Mouse (Mus musculus): ENCODE measurements around the gene Gpr68.

The Gpr68 gene

DNA sequence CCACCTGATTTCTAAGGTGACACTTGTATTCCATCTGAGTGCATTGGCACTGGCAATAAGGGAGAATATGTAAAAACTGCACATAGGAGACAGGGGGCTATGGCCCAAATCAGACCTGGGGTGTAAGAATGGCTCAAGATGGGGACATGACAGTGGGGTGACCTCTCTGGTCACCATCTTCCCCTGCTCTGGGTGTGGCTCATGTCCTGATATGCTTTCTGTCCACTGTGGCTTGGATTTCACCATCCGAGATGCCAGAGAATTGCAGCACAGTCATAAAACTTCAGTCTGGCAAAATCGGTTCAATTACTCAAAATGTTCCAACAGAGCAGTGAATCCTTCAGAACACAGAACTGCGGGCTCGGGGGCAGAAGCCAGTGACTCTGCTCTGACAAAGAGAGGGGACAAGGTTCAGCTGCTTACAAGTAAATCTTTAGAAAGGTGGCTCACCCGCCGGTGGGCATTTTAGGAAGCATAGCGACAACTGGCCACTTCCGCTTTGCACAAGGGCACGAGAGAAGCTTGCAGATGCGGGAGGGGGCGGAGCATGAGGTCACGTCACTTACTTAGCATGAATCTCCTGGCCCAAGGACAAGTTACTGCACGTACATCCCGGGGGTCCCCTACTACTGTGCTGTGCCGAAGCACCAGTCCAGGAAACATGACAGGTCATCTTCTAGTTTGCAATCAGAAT, 16.8 kb upstream of the Gpr68 start:
- in situ Hi-C loops (cut with MboI, MseI) = loop anchor here (5.0 kb wide), 1 partner anchor 337 kb away; no protein-coding TSS in a partner anchor

DNA sequence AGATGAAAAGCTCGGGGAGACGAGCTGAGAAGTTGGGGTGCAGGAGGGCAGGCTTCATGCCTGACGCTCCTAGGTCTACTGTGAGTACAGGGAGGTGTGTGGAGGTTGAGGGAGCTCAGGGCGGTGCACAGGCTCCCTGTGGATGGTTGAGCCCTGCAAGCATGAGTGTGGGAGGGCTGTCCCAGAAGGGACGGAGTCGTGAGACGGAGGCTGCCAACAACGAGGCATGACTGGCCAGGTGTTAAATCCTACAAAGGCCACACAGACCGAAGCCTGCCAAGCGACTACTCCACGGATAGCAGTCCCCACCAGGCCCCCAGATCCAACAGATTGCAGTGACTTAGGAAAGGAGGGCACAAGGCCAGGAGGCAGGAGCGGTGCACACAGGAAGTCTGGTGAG, 2.7 kb upstream of the Gpr68 start:
- in situ Hi-C loops (cut with MboI, MseI) = loop anchor here (5.0 kb wide), 1 partner anchor 58 kb away; no protein-coding TSS in a partner anchor

DNA sequence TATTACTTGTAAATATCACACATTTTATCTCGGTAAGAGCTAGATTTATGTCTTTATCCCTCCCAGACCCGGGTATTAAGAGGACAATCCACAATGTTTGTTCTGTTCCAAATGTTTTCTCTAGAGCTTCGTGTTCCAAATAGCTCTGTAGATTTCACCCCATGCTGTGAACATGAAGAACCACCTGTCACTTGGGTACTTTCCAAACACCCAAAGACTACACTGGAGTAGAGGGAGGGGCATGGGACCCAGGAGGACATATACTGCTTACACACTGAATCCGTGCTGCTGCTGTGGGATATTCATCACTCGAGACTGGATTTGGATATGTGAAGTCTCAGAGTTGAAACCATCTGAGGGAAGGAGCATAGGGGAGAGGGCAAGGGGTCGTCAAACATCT, 1.8 kb upstream of the Gpr68 start:
- in situ Hi-C loops (cut with MboI, MseI) = loop anchor here (5.0 kb wide), 1 partner anchor 57 kb away; no protein-coding TSS in a partner anchor

DNA sequence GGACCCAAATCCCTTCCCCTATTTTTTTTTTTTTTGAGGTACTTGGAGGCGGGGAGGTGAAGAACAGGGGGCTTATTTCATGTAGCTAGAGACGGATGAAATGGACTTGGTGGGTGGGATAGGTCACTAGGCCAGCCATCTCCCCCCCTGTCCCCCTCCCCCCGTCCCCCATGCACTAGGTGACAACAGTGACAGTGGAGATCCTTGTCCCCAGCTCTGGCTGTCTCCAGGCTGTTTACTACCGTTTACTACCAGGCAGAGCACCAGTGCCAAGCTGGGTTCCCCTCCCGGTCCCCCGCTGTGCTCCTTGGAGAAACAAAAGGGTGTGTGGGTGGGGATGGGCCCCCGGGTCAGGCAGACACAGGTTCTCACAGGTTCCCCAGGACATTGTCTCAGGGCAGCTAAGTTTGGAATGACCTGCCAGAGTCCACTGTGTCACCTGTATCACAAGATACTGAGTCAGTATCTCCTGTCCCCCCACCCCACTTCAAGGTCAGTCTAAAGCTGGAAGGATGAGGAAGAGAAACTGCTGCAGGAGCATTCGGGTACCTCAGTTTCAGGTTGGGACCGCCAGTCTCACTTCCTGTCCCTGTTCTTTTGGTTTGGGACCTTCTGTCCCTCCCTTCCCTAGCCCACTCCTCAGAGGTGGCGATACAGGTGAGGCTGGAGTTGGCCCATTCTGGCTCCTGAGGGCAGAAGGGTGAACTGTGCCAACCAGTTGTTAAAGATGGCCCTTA, 468 bp upstream of the Gpr68 start:
- in situ Hi-C loops (cut with MboI, MseI) = no loop called here

DNA sequence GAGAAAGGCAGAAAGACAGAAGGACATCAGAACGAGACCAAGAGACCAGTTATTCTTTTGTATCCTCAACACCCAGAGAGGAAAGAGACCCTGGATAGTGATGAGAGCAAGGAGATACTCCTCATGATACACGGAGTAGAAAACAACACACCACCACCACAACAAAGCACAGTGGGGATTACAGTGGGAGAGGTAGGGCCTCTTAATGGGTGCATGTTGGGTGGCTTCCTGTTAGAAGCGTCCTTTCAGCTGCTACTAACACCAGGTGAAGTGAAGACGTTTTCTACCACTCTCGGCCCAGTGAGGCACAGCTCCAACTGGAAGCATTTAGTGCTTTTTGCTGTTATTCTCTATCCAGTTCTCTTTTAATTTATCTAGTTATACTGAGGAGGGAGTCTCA, 1.1 kb downstream of the Gpr68 start:
- in situ Hi-C loops (cut with MboI, MseI) = no loop called here

DNA sequence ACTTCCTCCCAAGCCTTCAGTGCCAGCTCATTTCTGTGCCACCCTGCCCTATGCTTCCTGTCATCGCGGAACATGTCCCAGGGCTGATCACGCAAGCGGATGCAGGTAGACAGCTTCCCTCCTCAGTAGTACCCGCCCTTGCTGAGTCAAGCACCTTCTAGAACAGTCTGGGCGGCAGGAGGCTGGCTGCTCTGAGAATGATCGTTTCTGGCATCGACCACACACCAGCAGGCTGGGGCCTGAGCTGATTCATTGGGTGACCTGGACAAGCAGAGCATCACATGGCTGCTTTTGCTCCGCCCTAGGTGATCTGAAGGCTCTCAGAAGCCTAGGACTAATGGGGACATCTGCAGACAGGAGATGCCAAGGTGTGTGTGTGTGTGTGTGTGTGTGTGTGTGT, 4.2 kb downstream of the Gpr68 start:
- in situ Hi-C loops (cut with MboI, MseI) = loop anchor here (5.0 kb wide), 1 partner anchor 1389 kb away; no protein-coding TSS in a partner anchor

DNA sequence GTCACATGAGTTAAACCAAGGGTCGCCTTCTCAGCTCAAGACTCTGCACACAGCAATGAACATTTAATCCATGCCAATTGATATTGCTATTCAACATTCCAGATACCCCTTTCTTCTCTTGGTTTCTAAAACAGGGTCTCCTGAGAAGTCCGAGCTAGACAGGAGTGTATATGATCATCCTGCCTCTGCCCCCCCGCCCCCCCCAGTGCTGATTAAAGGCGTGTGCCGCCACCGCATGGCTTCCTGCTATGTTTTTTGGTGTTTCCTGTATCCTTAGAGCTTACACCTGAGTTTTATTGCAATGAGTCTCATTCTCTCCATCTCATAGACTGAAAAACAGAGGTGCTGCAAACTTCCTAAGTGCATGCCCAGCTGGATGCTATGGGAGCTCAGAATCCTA, 6.6 kb downstream of the Gpr68 start:
- in situ Hi-C loops (cut with MboI, MseI) = loop anchor here (5.0 kb wide), 1 partner anchor 1391 kb away; no protein-coding TSS in a partner anchor

DNA sequence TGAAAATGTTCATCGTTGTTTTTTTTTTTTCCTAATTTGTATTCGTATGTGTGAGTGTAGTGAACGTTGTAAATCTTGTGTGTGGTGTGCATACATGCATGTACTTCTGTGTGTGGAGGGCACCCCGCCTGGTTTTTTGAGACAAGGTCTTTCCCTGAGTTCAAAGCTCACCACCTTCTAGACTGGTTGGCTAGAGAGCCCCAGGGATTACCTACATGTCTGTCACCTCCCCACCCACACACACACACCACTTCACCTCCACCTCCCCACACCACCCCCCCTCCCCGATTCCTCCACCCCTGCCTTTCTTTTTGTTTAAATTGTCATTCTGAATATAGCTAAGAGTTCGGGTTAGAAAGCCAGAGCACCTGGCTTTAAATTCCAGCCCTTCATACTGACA, 7.1 kb downstream of the Gpr68 start:
- in situ Hi-C loops (cut with MboI, MseI) = loop anchor here (5.0 kb wide), 1 partner anchor 1391 kb away; no protein-coding TSS in a partner anchor

DNA sequence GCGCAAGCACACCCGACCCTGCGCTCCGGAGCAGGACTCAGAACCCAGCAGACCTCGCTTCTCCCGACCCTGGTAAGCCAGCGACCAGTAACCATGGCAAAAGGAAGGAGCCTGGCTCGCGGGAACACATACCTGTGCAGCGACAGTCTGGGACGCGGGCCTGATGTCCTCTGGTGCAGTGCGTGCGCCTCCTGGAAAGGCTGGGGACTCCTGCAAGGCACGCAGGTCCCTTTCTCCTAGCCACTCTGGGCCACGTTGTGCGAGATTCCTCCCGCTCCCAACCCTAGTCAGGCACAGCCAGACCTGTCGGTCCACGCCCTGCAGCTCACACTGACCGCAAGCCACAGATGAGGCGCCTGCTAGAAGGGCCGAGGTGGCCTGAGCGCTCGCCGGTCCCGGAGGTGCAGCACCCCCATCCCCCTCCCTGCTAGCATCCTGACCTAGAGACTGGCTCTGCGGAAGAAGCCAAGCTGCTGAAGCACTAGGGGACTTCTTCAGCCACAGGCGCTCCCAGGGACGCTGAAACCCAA, 8.8 kb downstream of the Gpr68 start:
- in situ Hi-C loops (cut with MboI, MseI) = no loop called here

DNA sequence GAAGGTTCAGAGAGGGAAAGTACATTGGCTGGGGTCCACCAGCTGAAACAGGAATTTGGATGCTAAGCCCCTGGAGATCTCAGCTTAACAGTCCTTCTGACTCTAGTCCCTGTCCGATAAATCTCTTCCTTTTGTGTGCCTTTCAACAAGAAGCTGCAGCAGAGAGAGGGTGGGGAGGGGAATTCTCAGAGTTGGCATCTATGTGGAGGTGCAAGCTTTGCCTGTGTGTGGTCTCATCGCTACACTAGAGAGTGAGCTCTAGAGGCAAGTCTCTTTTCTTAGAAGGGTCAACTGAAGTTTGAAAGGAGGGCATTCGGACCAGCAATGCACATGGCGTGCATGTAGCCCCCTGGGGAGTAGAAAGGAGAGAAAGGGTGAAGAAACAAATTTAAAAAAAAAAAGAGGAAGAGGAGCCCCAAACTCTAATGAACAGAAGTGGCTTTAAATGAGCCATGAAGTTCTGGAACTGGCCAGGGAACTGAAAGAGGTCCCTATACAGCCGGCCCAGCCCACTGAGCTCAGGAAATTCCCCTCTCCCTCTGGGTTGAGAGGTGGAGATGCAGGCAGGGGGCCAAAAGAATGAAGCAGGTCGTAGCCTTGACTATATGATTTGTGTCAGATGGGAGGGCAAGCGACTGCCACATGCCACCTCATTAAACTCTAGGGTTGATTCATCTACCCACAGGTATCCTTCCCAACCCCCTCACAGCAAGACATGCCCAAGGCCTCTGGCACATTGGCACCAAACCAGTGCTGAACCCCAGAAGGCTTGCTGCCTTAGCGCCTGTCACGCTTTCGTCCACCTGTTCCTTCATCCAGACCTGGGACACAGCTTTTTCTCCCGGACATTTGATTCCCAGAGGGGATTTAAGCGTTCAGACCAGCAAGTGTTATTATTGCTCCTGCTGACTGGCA, 10.0 kb downstream of the Gpr68 start:
- in situ Hi-C loops (cut with MboI, MseI) = no loop called here

DNA sequence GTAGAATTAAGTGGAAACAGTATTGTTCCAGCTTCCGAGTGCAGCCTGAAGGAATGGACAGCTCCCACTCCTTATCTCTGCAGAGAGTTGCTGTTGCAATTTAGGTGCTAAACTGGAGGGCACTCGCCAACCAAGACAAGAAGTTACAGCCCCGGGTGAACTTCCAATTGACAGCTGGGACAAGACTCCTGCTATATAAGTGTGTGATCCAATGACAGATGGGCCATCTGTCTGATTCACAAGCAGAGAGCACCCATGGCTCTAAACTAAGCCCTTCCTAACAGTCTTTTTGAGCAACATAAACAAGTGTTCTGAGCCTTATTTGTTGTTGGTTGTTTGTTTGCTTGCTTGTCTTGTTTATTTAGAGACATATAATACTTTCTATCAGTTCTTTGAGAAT, 11.3 kb downstream of the Gpr68 start:
- in situ Hi-C loops (cut with MboI, MseI) = no loop called here

DNA sequence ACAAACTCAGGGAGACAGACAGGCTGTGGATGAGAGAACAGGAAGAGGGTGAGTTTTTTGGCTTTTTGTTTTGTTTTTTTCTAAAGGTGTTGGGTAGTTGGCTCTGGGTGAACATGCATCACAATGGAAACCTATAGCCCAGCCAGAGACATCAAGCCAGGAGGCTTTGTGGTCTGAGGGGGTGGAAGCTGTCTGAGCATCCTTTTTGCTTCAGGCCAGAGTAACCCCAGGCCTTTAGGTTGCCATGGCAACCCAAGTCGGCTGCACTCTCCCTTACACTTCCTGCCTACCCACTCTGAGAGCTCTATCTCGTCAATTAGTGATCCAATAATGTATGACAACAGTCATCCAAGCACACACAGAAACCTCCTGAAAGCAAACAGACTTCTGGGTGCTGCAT, 12.5 kb downstream of the Gpr68 start:
- in situ Hi-C loops (cut with MboI, MseI) = no loop called here

DNA sequence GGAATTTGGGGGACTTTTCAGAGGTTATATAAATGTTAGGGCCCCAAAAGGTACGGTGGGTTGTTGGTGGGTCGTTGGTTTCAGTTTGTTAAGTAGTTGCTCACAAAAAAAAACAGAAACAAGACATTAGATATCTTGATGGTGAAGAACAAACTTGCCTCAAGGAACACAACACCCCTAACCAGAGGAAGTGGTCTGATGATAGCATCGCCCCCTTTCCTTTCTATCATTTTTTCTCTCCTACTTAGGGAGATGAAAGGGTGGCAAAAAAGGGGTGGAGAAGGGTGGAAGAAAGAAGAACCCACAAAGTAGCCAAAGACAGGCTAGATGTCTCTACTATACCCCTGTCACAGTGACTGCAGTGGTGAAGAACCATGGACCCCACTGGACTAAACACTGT, 17.4 kb downstream of the Gpr68 start:
- in situ Hi-C loops (cut with MboI, MseI) = no loop called here

DNA sequence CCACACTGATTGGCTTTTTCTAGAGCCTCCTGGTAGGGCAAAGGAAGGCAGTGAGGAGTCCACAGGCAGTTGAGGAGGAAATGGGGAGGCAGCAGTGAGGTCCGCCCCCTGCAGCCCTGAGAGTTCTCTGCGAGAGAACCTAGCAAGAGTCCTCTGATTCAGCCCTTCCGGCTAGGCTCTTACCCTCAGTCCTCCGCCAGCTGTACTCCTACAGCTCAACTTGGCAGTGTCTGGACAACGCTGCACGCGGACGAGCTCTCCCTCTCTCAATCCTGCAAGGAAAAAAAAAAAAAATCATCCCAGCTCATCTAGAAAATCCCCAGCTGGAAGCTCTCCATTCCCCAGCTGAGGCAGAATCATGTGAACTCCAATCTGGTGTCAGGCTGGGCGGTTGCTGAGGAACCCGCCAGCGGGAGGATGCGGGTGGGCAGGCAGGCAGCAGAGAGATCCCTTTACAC, 20.2 kb downstream of the Gpr68 start:
- in situ Hi-C loops (cut with MboI, MseI) = loop anchor here (5.0 kb wide), 1 partner anchor 36 kb away; no protein-coding TSS in a partner anchor

DNA sequence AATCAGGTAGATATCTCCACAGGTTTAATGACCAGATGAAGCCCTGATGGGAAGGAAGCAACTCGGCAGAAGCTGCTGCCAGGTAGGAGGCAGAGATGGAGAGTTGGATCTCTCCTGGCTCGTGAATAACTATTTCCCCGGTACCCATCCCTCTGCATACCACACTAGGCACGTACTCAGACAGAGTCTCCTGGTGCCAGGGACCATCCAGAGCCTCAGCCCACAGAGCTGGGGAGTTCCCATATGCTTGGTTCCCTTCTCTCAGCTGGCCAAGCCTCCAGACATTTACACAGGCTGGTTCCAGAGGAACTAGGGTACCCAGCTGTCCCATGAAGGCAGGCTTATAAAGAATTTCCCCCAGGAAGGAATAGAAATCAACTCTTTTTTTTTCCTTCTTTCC, 21.1 kb downstream of the Gpr68 start:
- in situ Hi-C loops (cut with MboI, MseI) = loop anchor here (5.0 kb wide), 1 partner anchor 35 kb away; no protein-coding TSS in a partner anchor

DNA sequence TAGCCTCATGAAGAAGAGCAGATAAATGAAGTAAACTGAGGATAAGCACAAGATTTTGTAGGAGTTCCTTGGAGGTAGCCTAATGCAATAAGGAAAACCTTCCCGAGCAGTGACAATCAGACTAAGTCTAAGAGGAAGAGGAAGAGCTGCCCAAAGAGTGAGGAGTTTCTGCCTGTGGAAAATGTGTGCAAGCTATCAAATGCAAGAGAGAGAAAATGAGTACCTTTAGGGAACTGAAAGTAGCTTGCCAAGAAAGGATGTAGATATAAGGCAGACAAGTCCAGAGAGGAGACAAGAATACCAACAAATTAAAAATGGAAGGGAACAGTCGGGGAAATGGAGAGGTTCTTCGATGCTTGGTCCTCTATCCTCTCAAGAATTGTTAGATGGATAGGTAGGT, 22.4 kb downstream of the Gpr68 start:
- in situ Hi-C loops (cut with MboI, MseI) = loop anchor here (5.0 kb wide), 1 partner anchor 33 kb away; no protein-coding TSS in a partner anchor

DNA sequence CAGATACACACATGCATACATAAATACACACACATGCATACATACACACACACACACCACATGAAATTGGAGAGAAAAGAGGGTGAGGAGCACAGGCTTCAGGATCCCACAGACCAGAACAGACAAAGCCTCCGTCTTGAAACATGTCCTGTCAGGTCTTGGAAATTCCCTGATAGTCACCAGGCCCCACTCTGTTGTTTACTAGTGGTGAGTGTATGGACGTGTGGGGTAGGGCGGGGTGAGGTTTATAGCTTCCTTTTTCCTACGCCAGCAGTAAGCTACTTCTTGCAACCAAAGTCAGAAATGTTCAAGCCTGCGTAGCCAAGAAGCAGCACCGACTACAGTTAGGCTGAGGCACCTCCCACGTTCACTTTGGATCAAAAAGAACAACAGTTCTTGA, 24.8 kb downstream of the Gpr68 start:
- in situ Hi-C loops (cut with MboI, MseI) = no loop called here

DNA sequence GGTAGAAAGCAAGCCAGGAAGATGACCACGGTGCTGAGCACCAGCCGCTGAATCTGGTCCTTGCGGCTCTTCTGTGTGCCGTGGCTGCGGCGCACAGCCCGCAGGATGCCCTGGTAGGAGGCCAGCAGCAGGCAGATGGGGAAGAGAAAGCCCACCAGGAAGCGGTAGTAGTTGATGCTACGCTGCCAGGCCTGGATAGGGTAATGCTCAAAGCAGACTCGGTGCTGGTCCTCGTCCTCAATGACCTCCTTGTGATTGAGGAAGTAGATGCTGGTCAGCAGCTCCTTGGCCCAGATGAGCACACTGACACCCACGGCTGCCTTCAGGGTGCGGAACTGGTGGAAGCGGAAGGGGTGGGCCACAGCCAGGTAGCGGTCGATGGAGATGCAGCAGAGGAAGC, 29.4 kb downstream of the Gpr68 start:
- in situ Hi-C loops (cut with MboI, MseI) = no loop called here

DNA sequence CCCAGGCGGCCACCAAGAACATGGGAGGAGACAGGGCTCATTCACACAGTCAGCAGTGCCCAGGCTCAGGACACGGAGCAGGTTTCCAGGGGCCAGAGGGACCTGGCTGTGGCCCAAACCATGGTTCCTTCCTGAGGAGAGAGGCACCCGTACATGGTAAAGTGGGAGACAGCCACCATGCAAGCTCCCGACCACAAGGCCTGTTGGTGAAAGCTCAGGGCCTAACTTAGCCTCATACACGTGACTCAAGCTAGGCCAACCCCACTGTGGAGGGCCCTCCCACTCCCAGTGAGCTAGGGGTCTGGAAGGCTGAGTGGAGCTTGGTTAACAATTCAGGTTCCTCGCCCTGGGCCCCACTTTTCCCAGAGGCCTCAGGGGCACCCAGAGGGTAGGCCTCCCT, 30.1 kb downstream of the Gpr68 start:
- in situ Hi-C loops (cut with MboI, MseI) = no loop called here

DNA sequence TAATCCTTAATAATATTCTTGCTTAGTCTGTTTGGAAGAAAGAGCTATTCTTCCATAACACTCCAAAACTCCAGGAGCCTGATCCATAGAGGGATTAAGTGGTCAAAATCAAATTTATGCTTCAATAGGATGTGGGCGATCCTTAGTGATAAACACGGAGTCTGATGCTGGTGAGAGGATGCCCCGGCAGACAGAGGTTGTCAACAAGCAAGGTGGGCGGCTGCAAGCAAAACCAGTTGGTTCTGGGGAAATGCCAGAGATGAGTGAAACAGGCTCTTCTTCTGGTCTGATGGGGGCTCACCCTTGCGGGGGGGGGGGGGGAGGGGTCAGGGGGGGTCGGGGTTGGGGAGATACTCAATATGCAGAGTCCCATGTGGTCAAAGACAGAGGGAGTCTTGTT, 32.0 kb downstream of the Gpr68 start:
- in situ Hi-C loops (cut with MboI, MseI) = no loop called here

DNA sequence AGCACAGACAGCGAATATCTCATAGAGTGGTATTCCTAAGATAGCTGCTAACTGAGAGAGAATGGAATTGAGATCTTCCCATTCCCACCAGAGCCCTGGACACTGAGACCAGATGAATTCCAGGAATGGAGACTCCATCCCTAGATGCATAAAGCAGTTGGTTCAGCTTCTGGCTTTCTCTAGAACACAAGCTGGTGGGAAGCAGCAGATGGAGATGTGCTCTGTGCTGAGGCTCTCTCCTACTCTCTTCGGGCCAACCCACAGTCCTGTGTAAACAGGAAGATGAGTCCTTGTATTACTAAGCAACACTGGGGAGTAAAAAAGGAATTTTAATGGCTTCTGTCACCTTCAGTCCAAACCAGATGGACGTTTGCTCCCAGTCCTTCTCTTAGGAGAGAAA, 32.4 kb downstream of the Gpr68 start:
- in situ Hi-C loops (cut with MboI, MseI) = no loop called here

Data from T-helper 1 cell (primary cell).